Mouse (Mus musculus) forelimb bud, embryonic 11.5 days (tissue): ENCODE measurements around the gene Emc9.

Experiments
- DNase-seq: peaks from one replicate; pipeline ENCODE4 v3.0.0-alpha.2; 2012; ENCODE audit warnings: low read depth, low spot score

Emc9 gene

GRCm38 (mm10) chr14:55560202-55561073, 24.7 kb downstream of the Emc9 start, which contains the start of gene A730061H03Rik:
Gene A730061H03Rik, minus strand, starts transcription at chr14:55560406.
- DNase-seq, result peak; percentile 99

- DNase-seq, result peak; percentile 93
These were observed 25.3 kb downstream of the Emc9 start, which contains the start of gene Dcaf11 for GRCm38 (mm10) chr14:55559799-55560201. Gene Dcaf11, plus strand, starts transcription at chr14:55560006.

- DNase-seq, result no peak
These were observed 26.2 kb downstream of the Emc9 start for GRCm38 (mm10) chr14:55558740-55559448.

GRCm38 (mm10) chr14:55557587-55557986, 27.5 kb downstream of the Emc9 start:
- DNase-seq, result no peak

- DNase-seq, result peak; percentile 67
These were observed 28.1 kb downstream of the Emc9 start for GRCm38 (mm10) chr14:55557003-55557402.

- no peak for DNase-seq
These were observed 29.3 kb downstream of the Emc9 start for GRCm38 (mm10) chr14:55555788-55556187.

GRCm38 (mm10) chr14:55554635-55555034, 30.5 kb downstream of the Emc9 start:
- no peak for DNase-seq

GRCm38 (mm10) chr14:55551794-55552193, 33.3 kb downstream of the Emc9 start:
- no peak for DNase-seq

GRCm38 (mm10) chr14:55551347-55551746, 33.8 kb downstream of the Emc9 start:
- DNase-seq, result no peak

- no peak for DNase-seq
These were observed 34.9 kb downstream of the Emc9 start for GRCm38 (mm10) chr14:55550191-55550590.

- DNase-seq, result no peak
These were observed 40.8 kb downstream of the Emc9 start for GRCm38 (mm10) chr14:55544334-55544733.

- DNase-seq, result no peak
These were observed 42.8 kb downstream of the Emc9 start for GRCm38 (mm10) chr14:55542268-55542667.

- DNase-seq, result peak; percentile 51
These were observed 44.2 kb downstream of the Emc9 start for GRCm38 (mm10) chr14:55540787-55541321.

- peak; percentile 78 for DNase-seq
These were observed 44.9 kb downstream of the Emc9 start, which contains the start of gene Pck2 for GRCm38 (mm10) chr14:55540067-55540786. Gene Pck2, plus strand, starts transcription at chr14:55540266.

- DNase-seq, result no peak
These were observed 48.9 kb downstream of the Emc9 start for GRCm38 (mm10) chr14:55536116-55536745.
